Mouse (Mus musculus): Measurements from ENCODE around the gene Mfrp. TPM values are rescaled to one million over a fixed set of nuclear protein-coding genes. Genes with fewer than 3 reads are reported as not detected.

Gene Mfrp
- not detected for polyA plus RNA-seq (2015; fragmentation: Illumina TruSeq; extraction: RNeasy Lipid Tissue Mini Kit (QIAGEN cat#74804); ENCODE audit: insufficient read depth, low replicate concordance)

GRCm38 (mm10) chr9:44101490-44101889 is at the start of gene Mfrp:
Gene Mfrp (plus strand): TSS chr9:44101729.

GRCm38 (mm10) chr9:44066785-44067225 is 34.7 kb upstream of the Mfrp start, which contains the start of gene Usp2:
Gene Usp2 (plus strand): TSS chr9:44067021.

GRCm38 (mm10) chr9:44107110-44107509 is 5.6 kb downstream of the Mfrp start, which contains the start of gene C1qtnf5:
Gene C1qtnf5 (plus strand): TSS chr9:44107245.

GRCm38 (mm10) chr9:44113105-44113789 is 11.7 kb downstream of the Mfrp start, which contains the start of the genes Gm49380 and Rnf26:
Gene Gm49380 (minus strand): TSS chr9:44113500.
Gene Rnf26 (minus strand): TSS chr9:44113517.

GRCm38 (mm10) chr9:44134101-44134850 is 32.7 kb downstream of the Mfrp start, which contains the start of gene Mcam:
Gene Mcam (plus strand): TSS chr9:44134469.

Other genes starting within 250 kb of the Mfrp start
- gene Thy1, start 58.3 kb upstream of the Mfrp start, polyA plus RNA-seq (2015; fragmentation: Illumina TruSeq; extraction: RNeasy Lipid Tissue Mini Kit (QIAGEN cat#74804); ENCODE audit: insufficient read depth, low replicate concordance): 130 TPM
- 0.69 TPM for gene Usp2, start 34.7 kb upstream of the Mfrp start, polyA plus RNA-seq (2015; fragmentation: Illumina TruSeq; extraction: RNeasy Lipid Tissue Mini Kit (QIAGEN cat#74804); ENCODE audit: insufficient read depth, low replicate concordance)
- gene C1qtnf5, start 5.5 kb downstream of the Mfrp start, polyA plus RNA-seq (2015; fragmentation: Illumina TruSeq; extraction: RNeasy Lipid Tissue Mini Kit (QIAGEN cat#74804); ENCODE audit: insufficient read depth, low replicate concordance): 1.6 TPM
- not detected for gene Gm49380, start 11.8 kb downstream of the Mfrp start, polyA plus RNA-seq (2015; fragmentation: Illumina TruSeq; extraction: RNeasy Lipid Tissue Mini Kit (QIAGEN cat#74804); ENCODE audit: insufficient read depth, low replicate concordance)
- gene Rnf26, start 11.8 kb downstream of the Mfrp start, polyA plus RNA-seq (2015; fragmentation: Illumina TruSeq; extraction: RNeasy Lipid Tissue Mini Kit (QIAGEN cat#74804); ENCODE audit: insufficient read depth, low replicate concordance): 10.6 TPM
- gene Mcam, start 32.7 kb downstream of the Mfrp start, polyA plus RNA-seq (2015; fragmentation: Illumina TruSeq; extraction: RNeasy Lipid Tissue Mini Kit (QIAGEN cat#74804); ENCODE audit: insufficient read depth, low replicate concordance): 15.1 TPM
- 112 TPM for gene Cbl, start 132.3 kb downstream of the Mfrp start, polyA plus RNA-seq (2015; fragmentation: Illumina TruSeq; extraction: RNeasy Lipid Tissue Mini Kit (QIAGEN cat#74804); ENCODE audit: insufficient read depth, low replicate concordance)
- not detected for gene Ccdc153, start 138.9 kb downstream of the Mfrp start, polyA plus RNA-seq (2015; fragmentation: Illumina TruSeq; extraction: RNeasy Lipid Tissue Mini Kit (QIAGEN cat#74804); ENCODE audit: insufficient read depth, low replicate concordance)
- gene Pdzd3, start 149.7 kb downstream of the Mfrp start, polyA plus RNA-seq (2015; fragmentation: Illumina TruSeq; extraction: RNeasy Lipid Tissue Mini Kit (QIAGEN cat#74804); ENCODE audit: insufficient read depth, low replicate concordance): 0.10 TPM
- 2.2 TPM for gene Nlrx1, start 166.9 kb downstream of the Mfrp start, polyA plus RNA-seq (2015; fragmentation: Illumina TruSeq; extraction: RNeasy Lipid Tissue Mini Kit (QIAGEN cat#74804); ENCODE audit: insufficient read depth, low replicate concordance)
- gene Abcg4, start 186.9 kb downstream of the Mfrp start, polyA plus RNA-seq (2015; fragmentation: Illumina TruSeq; extraction: RNeasy Lipid Tissue Mini Kit (QIAGEN cat#74804); ENCODE audit: insufficient read depth, low replicate concordance): 1.8 TPM
- 40.4 TPM for gene Hinfp, start 203.9 kb downstream of the Mfrp start, polyA plus RNA-seq (2015; fragmentation: Illumina TruSeq; extraction: RNeasy Lipid Tissue Mini Kit (QIAGEN cat#74804); ENCODE audit: insufficient read depth, low replicate concordance)
- gene C2cd2l, start 218.6 kb downstream of the Mfrp start, polyA plus RNA-seq (2015; fragmentation: Illumina TruSeq; extraction: RNeasy Lipid Tissue Mini Kit (QIAGEN cat#74804); ENCODE audit: insufficient read depth, low replicate concordance): 5.9 TPM
- gene Dpagt1, start 224.3 kb downstream of the Mfrp start, polyA plus RNA-seq (2015; fragmentation: Illumina TruSeq; extraction: RNeasy Lipid Tissue Mini Kit (QIAGEN cat#74804); ENCODE audit: insufficient read depth, low replicate concordance): 16.7 TPM
- gene H2afx, start 233.0 kb downstream of the Mfrp start, polyA plus RNA-seq (2015; fragmentation: Illumina TruSeq; extraction: RNeasy Lipid Tissue Mini Kit (QIAGEN cat#74804); ENCODE audit: insufficient read depth, low replicate concordance): 18.5 TPM
- 79.9 TPM for gene Hmbs, start 242.5 kb downstream of the Mfrp start, polyA plus RNA-seq (2015; fragmentation: Illumina TruSeq; extraction: RNeasy Lipid Tissue Mini Kit (QIAGEN cat#74804); ENCODE audit: insufficient read depth, low replicate concordance)